Mouse (Mus musculus) forebrain, embryonic 15.5 days (tissue): ENCODE measurements around the gene Zmym6. TPM values are rescaled to one million over a fixed set of nuclear protein-coding genes. Genes with fewer than 3 reads are reported as not detected.
"Not testable (repeated sequence)": the region's sequence is repeated elsewhere in the genome, so short reads cannot be mapped to it uniquely, and the experiment has no call there.

ENCODE experiments used
- ATAC-seq: fragments of 200-750 bp; cut with Nextera tagmentation; replicated peaks from 2 replicates; pipeline ENCODE4 v1.8.0; 2017; ENCODE audit warnings: mild to moderate bottlenecking, moderate TSS enrichment, moderate library complexity
- H3K27ac ChIP-seq: fragments of 300-500 bp; sonication (generic); replicated peaks from 2 replicates; pipeline ENCODE4 v1.5.1; 2015; ENCODE audit warnings: mild to moderate bottlenecking, inconsistent platforms
- H3K27me3 ChIP-seq: fragments of 300-500 bp; sonication (generic); 2 replicates; pipeline ENCODE4 v1.6.1; 2015; ENCODE audit warnings: inconsistent platforms
- H3K36me3 ChIP-seq: fragments of 300-500 bp; sonication (generic); 2 replicates; pipeline ENCODE4 v1.6.1; 2015; ENCODE audit warnings: mild to moderate bottlenecking, inconsistent platforms
- H3K4me1 ChIP-seq: fragments of 300-500 bp; sonication (generic); 2 replicates; pipeline ENCODE4 v1.6.1; 2015; ENCODE audit warnings: inconsistent platforms
- H3K4me2 ChIP-seq: fragments of 300-500 bp; sonication (generic); replicated peaks from 2 replicates; pipeline ENCODE4 v1.6.1; 2015; ENCODE audit warnings: mild to moderate bottlenecking, inconsistent platforms
- H3K4me3 ChIP-seq: fragments of 300-500 bp; sonication (generic); 2 replicates; pipeline ENCODE4 v1.5.1; 2015; ENCODE audit warnings: mild to moderate bottlenecking, inconsistent platforms
- H3K9ac ChIP-seq: fragments of 300-500 bp; sonication (generic); replicated peaks from 2 replicates; pipeline ENCODE4 v1.6.1; 2015; ENCODE audit warnings: mild to moderate bottlenecking, inconsistent platforms
- H3K9me3 ChIP-seq: fragments of 300-500 bp; sonication (generic); 2 replicates; pipeline ENCODE4 v1.6.1; 2016; ENCODE audit warnings: inconsistent platforms
- WGBS: fragments of 180-500 bp; shearing (Covaris S2); methylation state at CpG from one replicate; pipeline ENCODE4 v1.1.7; 2015; ENCODE audit warnings: mixed read lengths; 5-methylcytosine and 5-hydroxymethylcytosine counted together
- polyA plus RNA-seq: library from polyadenylated mRNA; unstranded; fragments of >200 nt; fragmentation: Nextera tagmentation; extraction: Ambion mirVana; gene quantifications from 2 replicates; pipeline ENCODE4 v1.2.1, GENCODE M21; 2015

Zmym6 gene
- polyA plus RNA-seq, 1 experiment from 2014 or later, result 32.6 TPM

GRCm38 (mm10) chr4:127074915-127075314 is 2.3 kb upstream of the Zmym6 start:
- H3K4me3 ChIP-seq, result no peak overlapping the region
- no peaks in the 10 kb centered on the region for H3K27me3 ChIP-seq
- 68% methylated on average over 1 of the region's 1 CpGs for WGBS
- H3K4me2 ChIP-seq, result no peak overlapping the region
- no peak overlapping the region for H3K27ac ChIP-seq
- no peaks in the 10 kb centered on the region for H3K9me3 ChIP-seq
- no peak overlapping the region for H3K9ac ChIP-seq
- peaks cover 18% of the 10 kb centered on the region for H3K4me1 ChIP-seq
- H3K36me3 ChIP-seq, result no peaks in the 10 kb centered on the region
- ATAC-seq, result no peak

GRCm38 (mm10) chr4:127080806-127081205 is 3.6 kb downstream of the Zmym6 start:
- H3K36me3 ChIP-seq, result no peaks in the 10 kb centered on the region
- H3K27me3 ChIP-seq, result no peaks in the 10 kb centered on the region
- 51% methylated on average over 1 of the region's 1 CpGs for WGBS
- no peak for ATAC-seq
- H3K4me3 ChIP-seq, result no peak overlapping the region
- no peak overlapping the region for H3K27ac ChIP-seq
- H3K9me3 ChIP-seq, result no peaks in the 10 kb centered on the region
- peaks cover 20% of the 10 kb centered on the region for H3K4me1 ChIP-seq
- no peak overlapping the region for H3K4me2 ChIP-seq
- no peak overlapping the region; the same call in 1 of the 2 replicates for H3K9ac ChIP-seq

DNA sequence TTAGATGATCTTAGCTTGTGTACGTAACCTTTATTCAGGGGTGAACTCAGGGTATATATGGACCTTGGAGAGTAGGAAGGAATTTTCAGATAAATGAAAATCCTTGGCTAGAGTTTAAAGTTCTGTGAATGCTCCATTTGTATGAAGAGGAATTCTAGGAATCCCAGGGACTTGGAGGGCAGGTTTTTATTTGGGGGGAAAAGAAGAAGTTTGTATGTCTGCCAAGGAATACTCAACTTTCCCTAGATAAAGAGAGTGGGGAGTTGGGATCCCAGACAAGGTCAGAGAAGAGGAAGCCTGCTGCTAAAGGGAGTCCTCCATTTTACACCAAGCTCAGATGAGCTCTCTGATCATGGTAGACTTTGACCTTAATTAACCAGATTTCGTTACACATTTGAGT is 5.9 kb downstream of the Zmym6 start:
- Histone ChIP-seq H3K4me3 (no peak overlapping the region), H3K27ac (no peak overlapping the region), H3K36me3 (peaks cover 3% of the 10 kb centered on the region; the same call in 1 of the 2 replicates), H3K4me2 (no peak overlapping the region), H3K4me1 (peaks cover 13% of the 10 kb centered on the region), H3K9me3 (no peaks in the 10 kb centered on the region), H3K27me3 (no peaks in the 10 kb centered on the region), H3K9ac (no peak overlapping the region)
- no peak for ATAC-seq
- 93% methylated on average over 2 of the region's 2 CpGs for WGBS

DNA sequence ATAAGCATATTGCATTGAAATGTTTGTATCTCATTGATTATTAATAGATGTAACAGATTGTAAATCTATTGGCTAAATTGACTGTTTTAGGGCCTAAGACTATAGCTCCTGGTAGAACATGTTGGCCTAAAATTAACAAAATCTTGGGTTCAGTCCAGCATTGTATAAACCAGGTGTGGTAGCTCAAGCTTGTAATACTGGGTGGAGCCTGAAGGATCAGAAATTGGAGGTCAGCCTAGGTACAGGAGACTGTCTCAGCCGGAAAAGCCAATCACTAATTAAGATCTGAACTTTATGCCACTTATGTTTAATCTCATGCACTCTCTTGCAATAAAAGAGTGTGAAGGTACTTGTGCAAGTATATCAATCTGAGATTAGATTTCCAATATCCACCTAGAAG is 8.6 kb downstream of the Zmym6 start:
- no peaks in the 10 kb centered on the region for H3K4me1 ChIP-seq
- H3K27ac ChIP-seq, result no peak overlapping the region
- WGBS, result 76% methylated on average over 1 of the region's 1 CpGs
- no peak overlapping the region for H3K4me3 ChIP-seq
- no peaks in the 10 kb centered on the region for H3K9me3 ChIP-seq
- H3K4me2 ChIP-seq, result no peak overlapping the region
- no peaks in the 10 kb centered on the region for H3K27me3 ChIP-seq
- no peak for ATAC-seq
- H3K36me3 ChIP-seq, result peaks cover 15% of the 10 kb centered on the region
- H3K9ac ChIP-seq, result no peak overlapping the region

- Histone ChIP-seq H3K4me3 (no peak overlapping the region), H3K4me1 (no peaks in the 10 kb centered on the region), H3K9me3 (no peaks in the 10 kb centered on the region), H3K27me3 (no peaks in the 10 kb centered on the region), H3K27ac (no peak overlapping the region), H3K4me2 (no peak overlapping the region), H3K36me3 (peaks cover 30% of the 10 kb centered on the region), H3K9ac (no peak overlapping the region)
- ATAC-seq, result no peak
- WGBS, result 97% methylated on average over 1 of the region's 1 CpGs
These were observed 14.0 kb downstream of the Zmym6 start for GRCm38 (mm10) chr4:127091188-127091587.

DNA sequence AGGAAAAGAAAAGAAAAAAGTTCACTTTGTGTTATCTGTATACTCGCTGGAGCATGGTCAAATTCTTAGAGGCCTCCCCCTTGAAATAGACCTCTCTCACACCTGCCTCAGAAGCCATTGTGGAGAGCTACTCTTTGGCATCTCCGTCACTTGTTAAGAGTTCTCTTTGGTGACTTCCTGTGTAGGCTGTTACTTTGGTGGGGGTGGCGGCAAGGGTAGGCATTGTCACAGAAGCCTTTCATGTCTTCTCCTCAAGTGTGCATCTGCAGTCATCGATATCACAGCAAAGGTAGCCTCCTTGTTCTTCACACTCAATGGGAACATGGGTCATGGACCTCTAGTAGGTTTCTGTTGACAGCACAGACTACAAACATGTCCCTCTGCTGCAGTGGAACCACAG is 17.9 kb downstream of the Zmym6 start:
- 91% methylated on average over 4 of the region's 4 CpGs for WGBS
- ATAC-seq, result no peak
- Histone ChIP-seq H3K4me3 (no peak overlapping the region), H3K27me3 (no peaks in the 10 kb centered on the region), H3K9ac (no peak overlapping the region), H3K4me2 (no peak overlapping the region), H3K27ac (no peak overlapping the region), H3K9me3 (no peaks in the 10 kb centered on the region), H3K4me1 (no peaks in the 10 kb centered on the region), H3K36me3 (peaks cover 22% of the 10 kb centered on the region)

DNA sequence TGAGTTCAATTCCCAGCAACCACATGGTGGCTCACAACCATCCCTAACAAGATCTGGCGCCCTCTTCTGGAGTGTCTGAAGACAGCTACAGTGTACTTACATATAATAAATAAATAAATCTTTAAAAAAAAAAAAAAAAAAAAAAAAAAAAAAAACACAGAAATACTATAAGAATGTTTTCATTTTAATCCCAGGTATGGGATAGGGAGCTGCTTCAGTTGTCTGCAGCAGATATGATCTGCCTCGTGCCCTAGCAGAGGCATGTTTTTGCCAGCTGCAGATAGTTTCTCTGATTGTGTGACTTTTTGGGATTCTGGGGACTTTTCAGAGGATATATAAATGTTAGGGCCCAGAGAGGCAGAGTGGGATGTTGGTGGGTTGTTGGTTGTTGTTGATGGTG is 22.4 kb downstream of the Zmym6 start:
- 67% methylated on average over 2 of the region's 2 CpGs for WGBS
- not testable (repeated sequence) for H3K9me3 ChIP-seq, H3K4me3 ChIP-seq, H3K27ac ChIP-seq, H3K36me3 ChIP-seq, H3K9ac ChIP-seq, H3K27me3 ChIP-seq, H3K4me2 ChIP-seq, ATAC-seq, H3K4me1 ChIP-seq

DNA sequence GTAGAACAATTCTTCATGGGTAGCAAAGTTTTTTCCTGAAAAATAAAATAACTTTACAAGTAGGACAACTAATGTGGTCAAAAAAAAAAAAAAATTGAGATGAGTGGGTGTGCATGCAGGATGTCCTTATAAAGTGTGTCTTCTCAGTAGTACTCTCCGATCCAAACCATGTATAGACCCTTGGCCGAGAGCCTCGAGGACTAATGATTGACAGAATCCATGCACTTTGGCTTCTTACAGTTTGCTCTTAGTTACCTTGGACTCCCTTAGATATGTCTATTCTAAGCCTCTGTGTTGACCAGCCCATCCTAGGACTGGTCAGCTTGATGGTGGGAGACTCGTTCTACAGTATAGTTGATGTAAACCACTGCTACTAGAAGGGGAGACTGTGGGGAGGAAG is 30.4 kb downstream of the Zmym6 start:
- Histone ChIP-seq H3K36me3 (peaks cover 34% of the 10 kb centered on the region), H3K4me1 (no peaks in the 10 kb centered on the region), H3K27ac (no peak overlapping the region), H3K27me3 (no peaks in the 10 kb centered on the region), H3K4me3 (no peak overlapping the region), H3K9ac (no peak overlapping the region), H3K9me3 (no peaks in the 10 kb centered on the region), H3K4me2 (no peak overlapping the region)
- 95% methylated on average over 4 of the region's 4 CpGs for WGBS
- ATAC-seq, result no peak

- Histone ChIP-seq H3K4me2 (no peak overlapping the region), H3K9me3 (no peaks in the 10 kb centered on the region), H3K4me3 (no peak overlapping the region), H3K36me3 (peaks cover 34% of the 10 kb centered on the region), H3K27me3 (no peaks in the 10 kb centered on the region), H3K4me1 (no peaks in the 10 kb centered on the region), H3K27ac (no peak overlapping the region), H3K9ac (no peak overlapping the region)
- 78% methylated on average over 4 of the region's 4 CpGs for WGBS
- ATAC-seq, result no peak
These were observed 33.4 kb downstream of the Zmym6 start for GRCm38 (mm10) chr4:127110570-127110969.

DNA sequence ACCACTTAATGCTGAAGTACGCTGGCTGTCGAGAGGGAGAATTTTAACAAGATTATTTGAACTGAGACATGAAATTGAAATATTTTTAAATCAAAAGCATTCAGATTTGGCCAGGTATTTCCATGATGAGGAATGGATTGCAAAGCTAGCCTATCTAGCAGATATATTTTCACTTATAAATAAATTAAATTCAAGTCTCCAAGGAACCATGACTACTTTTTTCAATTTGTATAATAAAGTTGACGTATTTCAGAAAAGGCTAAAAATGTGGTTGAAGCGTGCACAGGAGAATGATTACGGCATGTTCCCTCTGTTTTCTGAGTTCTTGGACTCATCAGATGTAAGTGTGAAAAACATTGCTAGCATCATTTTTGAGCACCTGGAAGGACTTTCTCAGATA is 46.2 kb downstream of the Zmym6 start, which contains the start of gene Tmem35b:
Tmem35b (plus strand) TSS at position 301 of the 400 bp plus-strand sequence.
- H3K27me3 ChIP-seq, result no peaks in the 10 kb centered on the region
- no peaks in the 10 kb centered on the region for H3K9me3 ChIP-seq
- H3K27ac ChIP-seq, result no peak within 1 kb of the TSS
- 0 out of 2 replicates have a peak, but pooled peaks cover 3% of the 10 kb centered on the region for H3K36me3 ChIP-seq
- H3K4me2 ChIP-seq, result no peak within 1 kb of the TSS
- no peak within 1 kb of the TSS for H3K4me3 ChIP-seq
- 96% methylated on average over 5 of the region's 5 CpGs for WGBS
- no peak within 1 kb of the TSS for H3K9ac ChIP-seq
- no peak for ATAC-seq
- peaks cover 7% of the 10 kb centered on the region for H3K4me1 ChIP-seq

GRCm38 (mm10) chr4:127124331-127124730 is 47.1 kb downstream of the Zmym6 start:
- Histone ChIP-seq H3K9me3 (no peaks in the 10 kb centered on the region), H3K4me3 (no peak overlapping the region), H3K36me3 (0 out of 2 replicates have a peak, but pooled peaks cover 3% of the 10 kb centered on the region), H3K9ac (no peak overlapping the region), H3K27me3 (no peaks in the 10 kb centered on the region), H3K27ac (no peak overlapping the region), H3K4me1 (peaks cover 7% of the 10 kb centered on the region), H3K4me2 (no peak overlapping the region)
- no peak for ATAC-seq
- WGBS, result 88% methylated on average over 1 of the region's 1 CpGs

GRCm38 (mm10) chr4:127125834-127126463 is 48.8 kb downstream of the Zmym6 start:
- Histone ChIP-seq H3K4me1 (peaks cover 7% of the 10 kb centered on the region), H3K36me3 (0 out of 2 replicates have a peak, but pooled peaks cover 3% of the 10 kb centered on the region), H3K9me3 (no peaks in the 10 kb centered on the region), H3K4me3 (peak overlapping the region; percentile 47), H3K27me3 (no peaks in the 10 kb centered on the region), H3K9ac (peak overlapping the region; percentile 53), H3K4me2 (peak overlapping the region; percentile 72), H3K27ac (no peak overlapping the region)
- WGBS, result under 1% methylated on average over 34 of the region's 35 CpGs
- peak; percentile 91 for ATAC-seq

DNA sequence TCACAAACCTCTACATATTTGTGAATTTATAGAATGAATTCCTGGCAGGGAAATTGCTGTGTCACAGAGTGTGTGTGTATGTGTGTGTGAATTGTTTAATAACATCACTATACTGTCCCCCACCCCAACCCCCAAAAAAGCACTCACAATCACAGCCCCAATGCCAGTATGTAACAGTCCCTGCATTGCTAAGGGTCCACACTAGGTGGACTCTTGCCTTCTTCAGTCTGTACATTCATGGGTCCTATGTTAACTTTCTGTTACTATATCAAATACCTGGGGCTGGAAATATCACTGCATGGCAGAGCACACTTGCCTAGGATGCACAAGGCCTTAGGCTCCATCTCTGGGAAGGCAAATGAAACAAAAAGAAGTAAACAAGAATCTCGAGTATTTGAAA is 57.5 kb downstream of the Zmym6 start:
- no peak overlapping the region for H3K27ac ChIP-seq
- no peak overlapping the region for H3K9ac ChIP-seq
- WGBS, result 59% methylated on average over 1 of the region's 1 CpGs
- H3K4me3 ChIP-seq, result no peak overlapping the region
- H3K27me3 ChIP-seq, result no peaks in the 10 kb centered on the region
- no peaks in the 10 kb centered on the region for H3K4me1 ChIP-seq
- H3K9me3 ChIP-seq, result no peaks in the 10 kb centered on the region
- no peak for ATAC-seq
- H3K4me2 ChIP-seq, result no peak overlapping the region
- no peaks in the 10 kb centered on the region for H3K36me3 ChIP-seq
